Mouse (Mus musculus) lung, adult 18-20 months (tissue): ENCODE data around the gene Lurap1.
A peak's percentile ranks its signal among the peaks of the same experiment; 100 is the strongest.

ENCODE experiments used
- DNase-seq, 2 experiments: peaks; one replicate each; pipeline ENCODE4 v3.0.0; 2022; ENCODE audit warnings: mixed read lengths in 2 of 2

The Lurap1 gene

DNA sequence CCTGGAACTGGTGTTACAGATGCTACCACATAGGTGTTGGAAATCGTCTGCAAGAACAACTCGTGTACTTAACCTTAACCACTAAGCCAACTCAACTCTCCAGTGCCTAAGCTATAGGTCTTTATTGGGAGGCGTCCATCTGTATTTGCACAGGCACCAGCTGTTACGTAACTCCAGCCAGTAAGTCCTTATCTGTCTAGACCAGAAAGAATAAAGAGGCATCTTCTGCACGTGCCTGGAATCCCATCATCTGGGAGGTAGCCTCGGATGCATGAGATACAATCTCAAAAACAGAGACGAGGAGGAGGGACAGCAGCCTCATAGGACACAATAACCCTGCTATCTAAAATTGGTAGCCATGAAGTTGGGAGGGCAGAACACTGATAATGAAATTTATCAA lies 50.2 kb downstream of the Lurap1 start:
- DNase-seq: no peak

- DNase-seq: peak in 1 of 2 experiments; percentile 7
Observed at GRCm38 (mm10) chr4:116097211-116097610, 53.9 kb downstream of the Lurap1 start.

DNA sequence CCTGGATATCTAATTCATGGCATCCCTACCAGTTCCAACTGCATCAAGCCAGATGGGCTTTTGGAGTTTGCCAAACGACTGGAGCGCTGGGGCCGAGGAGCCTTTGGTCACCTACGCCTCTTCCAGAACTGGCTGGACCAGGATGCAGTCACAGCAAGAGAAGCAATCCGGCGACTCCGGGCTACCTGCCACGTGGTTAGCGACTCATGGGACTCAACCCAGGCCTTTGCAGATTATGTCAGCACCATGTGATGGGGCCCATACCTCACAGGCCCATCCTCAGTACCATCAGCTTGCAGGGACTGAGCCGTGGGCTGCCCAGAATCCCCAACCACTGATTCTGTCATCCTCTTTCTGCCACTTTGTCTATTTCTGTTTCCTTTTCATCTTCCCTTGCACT lies 54.8 kb downstream of the Lurap1 start:
- no peak for DNase-seq

GRCm38 (mm10) chr4:116088510-116089249 lies 62.5 kb downstream of the Lurap1 start:
- DNase-seq: no peak
